Mouse (Mus musculus) regulatory T cell (primary cell): ENCODE data around the gene Bsnd.

Experiments
- in situ Hi-C: fragments of 300-600 bp; cut with MboI, MseI; formaldehyde crosslinking; loops from one replicate; pipeline ENCODE4 v1.15.1; 2025; ENCODE audit warnings: high pct_unique_total_duplicates

Gene Bsnd

DNA sequence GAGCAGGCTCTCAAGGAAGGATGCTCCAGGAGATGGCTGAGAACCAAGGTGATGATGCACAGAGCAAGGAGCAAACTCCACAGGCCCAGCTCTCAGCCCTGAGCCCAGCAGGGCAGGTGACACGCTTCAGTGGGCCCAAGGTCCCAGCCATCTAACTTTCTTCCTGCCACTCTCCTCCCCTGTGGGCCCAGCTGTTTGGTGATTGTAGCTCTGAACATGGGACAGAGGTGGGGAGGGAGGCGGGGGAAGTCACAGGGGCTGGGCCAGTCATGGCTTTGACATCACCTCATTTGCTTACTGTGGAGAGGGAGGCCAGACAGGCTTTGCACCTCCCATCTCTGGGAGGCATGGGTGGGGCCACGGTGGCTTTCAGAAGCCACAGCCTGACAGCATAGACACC is at the start of gene Bsnd:
Bsnd (minus strand) TSS at position 168 of the 400 bp plus-strand sequence.
- in situ Hi-C loops, result no loop called here

DNA sequence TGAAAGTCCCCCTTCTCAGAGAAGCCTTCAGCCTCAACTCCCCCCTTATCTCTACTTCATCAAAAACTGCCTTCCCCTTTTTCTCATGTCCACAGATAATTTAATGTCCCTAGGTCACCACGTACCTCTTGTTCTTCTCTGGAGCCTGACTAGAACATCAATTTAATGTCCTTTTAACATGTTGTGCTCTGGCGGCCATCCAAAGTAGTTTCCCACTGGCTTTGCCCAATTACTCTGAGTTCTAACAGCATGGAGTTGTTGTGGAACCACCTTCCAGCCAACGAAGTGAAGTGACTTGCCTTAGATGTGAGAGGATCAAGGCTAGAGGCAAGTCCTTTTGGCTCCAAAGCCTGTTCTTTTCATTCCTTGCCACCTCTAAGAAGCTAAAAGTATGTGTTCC is 49.4 kb upstream of the Bsnd start:
- in situ Hi-C loops, result no loop called here

DNA sequence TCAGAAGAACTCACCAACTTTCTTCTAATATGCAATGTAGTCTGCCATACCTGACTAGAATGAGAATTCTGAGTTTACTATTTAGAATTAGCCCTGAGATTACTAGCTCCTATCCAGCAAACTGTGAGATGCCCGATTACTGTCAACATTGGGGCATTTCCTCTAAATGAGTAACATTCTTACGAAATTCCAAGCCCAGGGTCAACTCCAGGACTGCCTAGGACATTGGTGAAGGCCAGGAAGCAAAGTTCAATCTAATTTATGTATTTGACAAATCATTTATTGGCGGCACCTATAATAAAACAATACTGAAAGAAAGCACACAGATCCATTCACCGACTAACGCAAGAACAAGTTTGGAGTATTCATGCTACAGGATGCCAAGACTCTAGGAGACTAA is 47.7 kb upstream of the Bsnd start:
- in situ Hi-C loops, result no loop called here

DNA sequence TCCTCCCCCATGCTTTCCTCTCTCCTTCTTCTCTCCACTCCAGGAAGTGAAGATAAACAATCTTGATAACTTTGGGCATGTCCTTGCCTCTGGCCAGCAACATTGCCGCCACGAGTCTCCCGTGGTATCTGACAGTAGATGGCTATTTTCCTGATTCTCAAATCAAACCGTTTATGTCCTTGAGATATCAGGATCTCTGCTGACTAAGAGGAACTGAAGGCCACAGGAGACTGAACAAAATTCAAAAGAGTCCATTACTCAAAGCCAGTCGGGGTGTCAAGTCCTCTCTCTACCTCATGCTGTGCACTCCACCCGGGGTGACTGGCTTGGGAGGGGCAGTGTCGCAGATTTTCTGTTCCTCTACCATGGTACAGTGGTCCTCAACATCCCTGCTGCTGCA is 42.2 kb upstream of the Bsnd start:
- in situ Hi-C loops, result no loop called here

DNA sequence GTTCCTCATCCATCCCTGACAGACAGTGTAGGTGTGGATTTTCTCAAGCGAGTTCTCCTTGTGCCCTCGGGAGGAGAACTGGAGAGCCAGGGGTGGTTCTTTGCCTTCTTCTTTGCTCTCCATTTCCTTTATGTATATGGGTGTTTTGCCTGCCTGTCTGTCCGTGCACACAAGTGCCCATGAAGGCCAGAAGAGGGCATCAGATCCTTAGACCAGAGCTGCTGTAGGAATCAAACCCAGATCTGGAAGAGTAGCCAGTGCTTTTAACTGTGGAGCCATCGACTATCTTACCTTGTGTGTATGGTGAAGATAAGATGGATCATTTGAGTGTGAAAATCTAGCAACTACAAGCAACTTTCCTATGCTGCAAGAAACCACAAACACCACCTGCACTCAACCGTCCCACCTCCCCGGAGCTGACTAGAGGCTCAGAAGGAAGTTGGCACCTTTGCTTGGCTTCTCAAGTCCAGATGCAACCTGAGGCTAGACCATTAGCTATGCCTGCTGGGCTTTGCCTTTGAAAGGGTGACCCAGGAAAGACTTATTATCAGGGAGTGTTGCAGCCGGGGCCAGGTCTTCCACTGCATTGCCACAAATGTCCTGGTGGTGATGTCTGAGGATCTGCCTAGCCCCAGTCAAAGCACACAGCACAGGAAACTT is 41.5 kb upstream of the Bsnd start:
- in situ Hi-C loops, result no loop called here

DNA sequence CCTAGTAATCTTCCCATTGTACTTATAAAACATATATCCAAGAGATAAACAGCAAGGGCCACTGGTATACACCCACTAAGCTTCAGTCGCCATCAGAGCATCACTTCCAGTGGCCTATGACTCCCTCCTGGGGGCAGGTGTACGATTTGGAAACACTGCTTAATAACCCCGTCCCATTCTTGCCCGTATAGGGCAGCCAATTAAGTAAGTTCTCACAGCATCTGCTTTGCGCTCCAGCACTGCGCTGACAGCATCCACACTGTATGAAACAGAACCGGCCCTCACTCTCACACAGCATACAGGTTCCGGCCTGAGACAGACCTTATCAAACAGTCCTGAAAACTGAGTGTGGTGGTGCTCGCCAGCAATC is 38.0 kb upstream of the Bsnd start:
- in situ Hi-C loops, result no loop called here

DNA sequence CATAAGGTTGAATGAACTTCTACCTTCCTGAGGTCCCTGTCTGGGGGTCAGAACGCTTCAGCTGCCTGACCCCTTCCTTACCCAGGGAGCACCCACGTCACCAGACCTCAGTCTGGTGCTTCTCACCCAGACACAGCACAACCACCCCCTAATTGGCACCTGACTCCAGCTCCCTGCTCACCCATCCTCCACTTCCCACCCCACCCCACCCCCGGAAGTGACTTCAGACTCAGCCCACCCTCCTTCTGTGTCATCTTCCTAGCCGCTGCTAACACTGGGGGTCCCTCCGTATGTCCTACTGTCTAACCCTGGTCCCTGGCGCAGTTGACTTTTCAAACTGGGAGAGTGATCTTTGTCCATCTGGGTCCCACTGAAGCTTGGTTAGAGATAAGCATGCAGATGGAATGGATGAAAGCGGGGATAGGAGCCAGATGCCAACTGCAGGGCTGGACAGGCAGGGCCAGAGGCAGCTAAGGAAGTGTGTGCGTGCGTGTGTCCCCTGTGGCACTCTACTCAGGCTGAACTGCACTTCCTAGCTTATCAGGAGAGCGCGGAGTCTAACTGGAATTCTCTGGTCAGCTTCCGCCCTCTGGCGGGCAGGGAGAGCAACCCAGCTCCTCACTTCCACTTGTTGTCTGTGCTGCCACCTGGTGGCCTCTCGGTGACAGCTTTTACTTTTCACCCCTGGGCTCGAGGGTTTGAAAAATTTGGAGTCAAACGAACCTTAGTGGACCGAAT is 37.5 kb upstream of the Bsnd start:
- in situ Hi-C loops, result loop anchor here (10.0 kb wide), 1 partner anchor 55 kb away; no protein-coding TSS in a partner anchor

DNA sequence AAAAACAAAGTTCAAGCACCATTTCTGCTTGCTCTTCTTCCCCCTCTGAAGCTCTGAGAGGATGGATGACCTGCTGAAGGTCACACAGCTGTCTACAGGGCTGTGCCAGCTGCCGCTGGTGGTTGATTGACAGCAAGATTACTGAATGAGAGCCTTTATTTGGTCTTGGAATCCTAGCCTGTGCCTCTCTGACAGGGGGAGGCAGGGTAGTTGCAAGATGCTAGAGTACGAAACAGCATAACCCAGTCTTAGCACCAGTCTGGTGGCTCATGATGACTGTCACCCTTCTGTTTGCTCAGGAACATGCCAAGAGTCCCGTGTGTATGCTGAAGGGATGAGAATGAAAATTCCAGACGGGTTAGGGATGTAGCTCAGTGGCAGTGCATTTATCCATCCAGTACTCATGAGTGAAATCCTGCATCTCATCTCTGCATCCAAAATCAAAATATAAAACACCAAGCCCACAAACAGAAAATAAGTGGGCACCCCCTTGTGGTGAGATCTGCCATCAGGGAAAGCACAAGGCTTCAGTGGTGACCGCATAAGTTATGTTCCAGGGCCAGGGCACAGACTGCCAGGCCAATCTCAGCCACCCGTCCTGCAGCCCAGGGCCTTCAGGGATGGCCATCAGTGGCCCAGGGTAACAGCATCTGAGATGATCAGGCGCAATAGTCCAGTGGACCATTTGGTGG is 35.9 kb upstream of the Bsnd start:
- in situ Hi-C loops, result loop anchor here (10.0 kb wide), 1 partner anchor 53 kb away; no protein-coding TSS in a partner anchor

DNA sequence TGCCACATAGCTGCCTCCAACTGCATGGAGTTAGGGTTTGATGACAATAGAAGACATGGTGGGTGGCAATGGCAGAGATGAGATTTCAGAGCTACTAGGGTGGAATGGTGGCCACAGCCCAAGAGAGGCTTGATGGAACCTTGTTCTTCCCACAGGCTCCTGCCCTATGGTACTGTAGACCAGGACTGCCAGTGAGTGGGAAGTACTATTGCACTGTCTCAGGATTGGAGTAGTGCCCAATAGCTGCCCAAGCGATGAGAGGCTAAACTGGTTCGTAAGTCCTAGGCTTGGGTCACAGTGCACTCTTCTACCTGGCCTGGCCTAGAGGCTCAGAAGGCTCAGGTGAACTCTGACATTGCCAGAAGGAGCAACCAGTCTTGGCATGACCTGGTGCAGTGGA is 32.9 kb upstream of the Bsnd start:
- in situ Hi-C loops, result loop anchor here (10.0 kb wide), 1 partner anchor 50 kb away; no protein-coding TSS in a partner anchor

DNA sequence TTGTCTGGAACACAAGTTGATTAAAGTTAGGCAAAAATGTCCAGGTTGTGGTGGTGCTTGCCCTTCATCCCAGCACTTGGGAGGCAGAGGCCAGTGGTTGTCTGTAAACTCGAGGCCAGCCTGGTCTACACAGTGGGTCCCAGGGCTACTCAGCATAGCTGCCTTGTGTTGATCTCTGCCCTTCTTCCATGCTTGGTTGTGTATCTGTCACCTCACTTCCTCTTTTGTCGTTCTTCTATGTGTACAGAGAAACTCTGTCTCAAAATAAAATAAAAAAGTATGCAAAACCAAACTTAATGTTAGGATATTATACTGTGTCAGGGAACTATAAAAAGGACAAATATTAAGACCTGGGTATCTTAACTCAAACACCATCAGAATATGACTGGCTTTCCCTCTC is 32.0 kb upstream of the Bsnd start:
- in situ Hi-C loops, result loop anchor here (10.0 to 25.0 kb wide), 2 partner anchors 49 to 1887 kb away; no protein-coding TSS in a partner anchor

DNA sequence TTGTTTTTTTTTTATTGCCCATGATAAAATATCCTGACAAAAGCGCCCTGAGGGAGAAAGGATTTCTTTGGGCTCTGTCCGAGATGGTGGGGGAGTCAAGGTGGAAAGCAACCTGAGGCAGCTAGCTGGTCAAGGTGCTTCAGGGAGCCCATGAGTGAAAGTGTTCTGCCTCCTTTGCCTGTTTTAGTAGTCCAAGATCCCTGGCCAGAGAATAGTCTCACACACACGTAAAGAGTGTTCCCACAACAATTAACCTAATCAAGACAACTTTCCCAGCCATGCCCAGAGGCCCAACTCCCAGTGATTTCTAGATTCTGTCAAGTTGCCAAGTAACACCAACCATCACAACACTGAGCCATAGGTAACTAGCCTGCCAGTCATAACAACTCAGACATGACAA is 30.5 kb upstream of the Bsnd start:
- in situ Hi-C loops, result loop anchor here (10.0 to 25.0 kb wide), 2 partner anchors 48 to 1885 kb away; no protein-coding TSS in a partner anchor

DNA sequence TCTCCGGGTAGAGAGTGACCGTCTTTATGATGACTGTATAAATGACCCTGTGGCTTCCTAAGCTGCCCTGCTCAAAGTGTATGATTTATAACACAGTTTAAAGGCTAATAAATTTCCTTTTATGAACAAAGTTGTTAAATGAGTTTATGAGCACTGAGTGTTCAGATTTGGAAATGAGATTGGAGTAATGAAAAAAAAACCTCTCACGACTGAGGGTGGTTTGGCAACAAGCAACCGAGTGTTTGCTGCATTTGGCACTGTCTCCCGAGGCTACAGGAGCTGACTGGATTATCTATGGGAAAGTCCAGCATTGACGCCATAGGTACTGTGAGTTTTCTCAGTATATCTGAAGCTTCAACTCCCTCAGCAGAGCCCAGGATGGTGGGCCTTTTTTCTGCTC is 22.5 kb upstream of the Bsnd start:
- in situ Hi-C loops, result loop anchor here (10.0 to 25.0 kb wide), 2 partner anchors 1090 to 1877 kb away; no protein-coding TSS in a partner anchor

DNA sequence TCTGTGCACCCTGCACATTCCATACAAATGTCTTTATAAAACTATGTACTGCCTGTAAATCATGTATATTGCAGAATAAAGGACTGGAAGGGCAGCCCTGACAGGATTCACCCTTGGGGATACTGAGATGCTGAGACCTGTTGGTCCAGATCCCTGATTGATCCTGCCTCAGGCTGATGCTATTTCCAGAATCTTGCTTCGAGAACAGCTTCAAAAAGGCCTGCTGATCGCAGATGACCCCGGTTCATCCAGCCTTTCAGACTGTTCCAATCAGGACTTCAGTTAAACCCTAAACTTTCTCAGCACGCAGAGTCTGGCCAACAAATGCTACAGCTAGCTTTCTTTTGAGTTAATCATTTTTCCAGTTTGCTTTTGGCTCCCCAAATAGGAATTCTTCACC is 17.8 kb upstream of the Bsnd start:
- in situ Hi-C loops, result loop anchor here (10.0 to 25.0 kb wide), 2 partner anchors 1085 to 1873 kb away; no protein-coding TSS in a partner anchor

DNA sequence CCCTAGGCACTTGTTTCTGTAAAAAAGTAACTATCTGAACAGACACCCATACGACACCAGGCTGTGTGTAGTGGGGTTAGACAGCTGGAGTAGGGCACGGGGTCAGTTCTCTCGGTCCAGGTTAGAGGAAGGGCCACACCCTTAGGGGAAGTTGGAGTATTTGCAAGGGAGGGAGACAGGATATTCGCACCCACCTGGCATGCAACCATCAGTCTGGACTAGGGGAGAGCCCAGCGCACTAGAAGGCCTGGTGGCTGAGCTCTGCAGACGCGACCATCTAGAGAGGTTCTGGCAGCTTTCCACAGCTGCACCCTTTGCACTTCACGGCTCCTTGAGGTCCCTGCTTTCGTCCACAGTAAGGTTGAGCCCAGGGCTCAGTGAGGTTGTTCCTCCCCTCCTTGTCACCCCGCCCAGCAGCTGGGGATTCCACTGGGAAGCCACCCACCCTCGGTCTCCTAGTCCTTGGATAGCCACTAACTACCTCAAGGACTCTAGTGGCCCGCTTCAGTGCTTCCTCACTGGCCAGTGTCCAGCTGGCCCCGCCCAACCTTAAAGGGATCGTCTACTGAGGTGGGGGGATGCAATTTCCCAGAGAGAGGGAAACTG is 13.5 kb upstream of the Bsnd start:
- in situ Hi-C loops, result loop anchor here (25.0 kb wide), 1 partner anchor 1868 kb away; no protein-coding TSS in a partner anchor

DNA sequence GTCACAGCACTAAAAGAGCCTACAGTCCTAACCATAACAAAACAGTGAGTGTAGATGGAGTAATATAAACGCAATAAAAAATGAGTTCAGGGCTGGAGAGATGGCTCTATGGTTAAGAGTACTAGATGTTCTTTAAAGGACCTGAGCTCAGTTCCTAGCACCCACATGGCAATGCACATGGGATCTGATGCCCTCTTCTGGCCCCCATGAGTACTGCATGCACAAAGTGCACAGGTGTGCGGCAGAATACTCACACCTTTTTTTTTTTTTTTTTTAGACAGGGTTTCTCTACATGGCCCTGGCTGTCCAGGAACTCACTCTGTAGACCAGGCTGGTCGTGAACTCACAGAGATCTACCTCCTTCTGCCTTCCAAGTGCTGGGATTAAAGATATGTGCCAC is 11.5 kb upstream of the Bsnd start:
- in situ Hi-C loops, result loop anchor here (25.0 kb wide), 1 partner anchor 1866 kb away; no protein-coding TSS in a partner anchor

DNA sequence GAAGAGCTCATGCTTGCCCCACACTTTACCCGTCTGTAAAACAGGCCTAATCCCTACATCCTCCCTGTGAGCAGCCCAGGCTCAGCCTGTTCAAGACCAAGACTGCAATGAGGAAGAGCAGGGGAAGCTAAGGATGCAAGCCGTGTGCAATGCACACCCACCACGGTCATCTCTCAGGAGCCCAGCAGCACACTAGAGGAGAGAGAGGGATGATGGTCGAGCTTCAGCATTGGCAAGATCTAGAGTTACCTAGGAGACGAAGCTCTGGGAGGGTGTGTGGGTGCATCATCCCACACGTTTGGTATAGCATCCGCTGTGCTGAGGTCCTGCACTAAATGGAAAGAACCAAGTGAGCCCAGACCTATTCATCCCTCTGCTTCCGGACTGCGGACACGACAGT is 8.0 kb upstream of the Bsnd start:
- in situ Hi-C loops, result loop anchor here (25.0 kb wide), 1 partner anchor 1863 kb away; no protein-coding TSS in a partner anchor

DNA sequence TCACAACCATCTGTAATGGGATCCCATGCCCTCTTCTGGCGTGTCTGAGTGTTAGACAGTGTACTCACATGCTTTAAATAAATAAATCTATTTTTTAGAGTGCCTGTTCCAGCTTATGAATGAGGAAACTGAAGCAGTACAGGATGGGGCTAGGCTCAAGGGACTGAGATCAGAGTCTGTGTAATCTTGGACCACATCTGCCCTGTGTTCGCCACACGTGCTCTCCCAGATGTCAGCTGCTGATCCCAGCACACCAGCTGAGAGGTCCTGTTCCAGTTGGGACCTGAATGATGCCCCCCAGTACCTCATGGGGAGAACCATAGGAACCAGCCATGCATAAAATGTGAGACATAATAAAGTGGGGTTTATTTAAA is 6.4 kb upstream of the Bsnd start:
- in situ Hi-C loops, result no loop called here

DNA sequence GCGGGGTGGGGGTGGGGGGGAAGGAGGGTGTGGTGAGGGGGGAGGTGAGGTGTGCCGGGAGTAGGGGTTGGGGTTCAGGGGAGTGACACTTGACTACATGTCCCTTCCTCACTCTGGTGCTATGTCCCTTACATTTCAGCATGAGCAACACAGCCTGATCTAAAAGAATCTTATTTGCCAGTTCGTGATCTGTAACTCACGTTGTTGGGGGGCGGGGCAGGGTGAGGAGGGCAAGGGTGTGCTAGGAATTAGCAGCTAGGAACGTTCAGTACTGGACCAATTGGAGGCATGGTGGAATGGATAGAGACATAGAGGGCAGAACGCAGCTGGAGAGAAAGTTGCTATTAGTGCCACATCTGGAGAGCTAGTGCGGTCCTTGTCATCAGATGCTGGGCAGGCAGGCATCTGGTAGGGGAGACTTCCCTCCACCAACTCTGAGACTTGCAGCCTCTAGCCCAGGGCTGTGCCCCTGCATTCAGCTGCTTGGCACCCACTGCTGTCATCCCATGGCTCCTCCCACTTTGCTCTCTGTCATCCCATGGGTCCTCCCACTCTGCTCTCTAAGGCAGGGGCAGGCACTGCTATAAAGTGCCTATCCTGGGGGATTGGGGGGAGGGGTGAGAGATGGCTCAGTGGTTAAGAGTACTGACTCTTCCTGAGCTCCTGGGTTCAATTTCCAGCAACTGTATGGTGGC is 5.8 kb upstream of the Bsnd start:
- in situ Hi-C loops, result no loop called here

DNA sequence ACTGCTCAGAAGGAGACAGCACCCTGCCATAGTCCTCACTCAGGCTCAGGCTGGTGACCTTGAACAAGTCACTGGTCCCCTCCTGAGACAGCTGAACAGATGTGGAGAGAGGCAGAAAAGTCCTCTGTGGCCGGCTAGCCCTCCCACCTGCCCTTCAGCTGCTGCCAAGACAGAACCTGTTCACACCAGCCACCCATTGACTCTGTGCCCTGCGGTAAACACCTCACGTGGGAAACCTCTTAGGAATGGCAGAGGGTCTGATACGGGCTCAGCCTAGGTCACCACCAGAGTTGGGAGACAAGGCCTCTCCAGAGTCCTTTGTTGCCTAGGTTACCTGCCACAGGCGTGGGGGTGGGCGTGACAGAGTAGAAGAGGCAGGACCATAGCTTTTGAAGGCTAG is 4.8 kb upstream of the Bsnd start:
- in situ Hi-C loops, result no loop called here

DNA sequence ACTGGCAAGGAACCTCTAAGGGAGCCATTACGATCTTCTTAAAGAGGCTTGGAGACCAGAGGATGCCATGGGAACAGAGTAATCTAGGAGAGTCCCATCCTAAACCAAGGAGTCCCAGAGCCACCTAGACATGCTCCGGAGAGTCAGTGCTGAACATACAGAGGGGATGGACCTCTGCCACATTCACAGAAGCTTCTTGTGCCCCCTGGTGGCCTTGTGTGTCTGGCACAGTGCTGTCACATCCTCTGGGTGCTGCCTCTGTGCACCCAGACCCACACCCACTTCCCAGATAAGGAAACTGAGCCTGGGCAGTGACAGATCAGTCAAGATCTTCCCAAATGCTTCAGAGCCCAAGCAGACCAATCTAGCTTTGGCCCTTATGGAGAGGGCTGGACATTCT is 1.6 kb upstream of the Bsnd start:
- in situ Hi-C loops, result no loop called here

DNA sequence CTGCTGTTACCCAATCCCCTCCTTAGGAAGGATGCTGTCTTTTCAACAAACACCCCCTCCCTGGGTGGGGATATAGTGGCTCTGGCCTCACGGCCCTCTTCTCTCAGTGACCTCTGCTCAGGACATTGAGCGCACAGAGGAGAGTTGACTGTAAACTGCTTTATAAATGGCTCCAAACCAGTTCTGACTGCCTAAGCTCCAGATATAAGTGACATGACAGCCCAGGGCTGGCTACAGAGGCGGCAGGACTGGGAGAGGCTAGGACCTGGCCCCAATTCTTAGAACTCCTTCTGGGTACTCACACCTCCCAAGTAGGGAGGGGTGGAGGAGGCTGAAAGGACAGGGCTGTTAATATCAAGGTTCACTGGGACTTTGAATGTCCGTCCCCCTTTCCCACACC is 1.5 kb downstream of the Bsnd start:
- in situ Hi-C loops, result no loop called here
